Mouse (Mus musculus): ENCODE results near the gene Lfng. TPM values are rescaled to one million over a fixed set of nuclear protein-coding genes. Genes with fewer than 3 reads are reported as not detected.

Gene Lfng
- polyA plus RNA-seq, 1 experiment from 2014 or later = 11.7 TPM

DNA sequence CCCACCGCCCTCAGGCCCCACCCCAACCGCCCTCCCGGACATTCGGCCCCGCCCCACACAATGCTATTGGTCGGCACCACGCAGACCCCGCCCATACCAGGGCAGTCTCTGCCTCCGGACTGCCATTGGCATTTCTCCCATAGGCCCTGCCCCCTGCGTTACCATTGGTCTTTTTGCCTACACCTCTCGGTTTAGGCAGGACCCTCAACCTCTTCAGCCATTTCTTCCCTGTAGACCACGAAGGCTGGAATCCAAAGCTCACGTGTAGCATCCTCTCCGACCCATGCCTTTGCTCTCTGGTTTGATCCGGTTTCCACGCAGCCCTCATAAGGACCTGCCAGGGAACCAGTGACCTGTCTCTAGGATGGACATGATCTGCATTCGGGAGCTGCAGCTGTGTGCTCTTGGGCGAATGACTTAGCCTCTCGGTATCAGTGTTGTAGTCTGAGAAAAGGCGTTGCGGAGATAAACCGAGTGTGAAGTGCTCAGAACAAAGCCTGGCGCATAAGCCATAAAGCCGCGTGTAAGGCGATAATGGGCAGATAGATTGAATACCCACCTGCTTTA lies 42.1 kb downstream of the Lfng start:
- peak; percentile 100 for DNase-seq (ENCODE audit: low spot score)
- 6% methylated on average over 26 of the region's 26 CpGs for whole genome bisulfite sequencing
- no peaks in the 10 kb centered on the region for H3K9me3 ChIP-seq
- H3K27me3 ChIP-seq (replicated peaks; ENCODE audit: low read depth, poor library complexity, severe bottlenecking) = no peaks in the 10 kb centered on the region
- peak overlapping the region; percentile 98 for H3K4me3 ChIP-seq
- H3K4me1 ChIP-seq = peaks cover 54% of the 10 kb centered on the region
- peaks cover 31% of the 10 kb centered on the region for H3K36me3 ChIP-seq (replicated peaks)
- H3K27ac ChIP-seq (replicated peaks) = peak overlapping the region; percentile 98

DNA sequence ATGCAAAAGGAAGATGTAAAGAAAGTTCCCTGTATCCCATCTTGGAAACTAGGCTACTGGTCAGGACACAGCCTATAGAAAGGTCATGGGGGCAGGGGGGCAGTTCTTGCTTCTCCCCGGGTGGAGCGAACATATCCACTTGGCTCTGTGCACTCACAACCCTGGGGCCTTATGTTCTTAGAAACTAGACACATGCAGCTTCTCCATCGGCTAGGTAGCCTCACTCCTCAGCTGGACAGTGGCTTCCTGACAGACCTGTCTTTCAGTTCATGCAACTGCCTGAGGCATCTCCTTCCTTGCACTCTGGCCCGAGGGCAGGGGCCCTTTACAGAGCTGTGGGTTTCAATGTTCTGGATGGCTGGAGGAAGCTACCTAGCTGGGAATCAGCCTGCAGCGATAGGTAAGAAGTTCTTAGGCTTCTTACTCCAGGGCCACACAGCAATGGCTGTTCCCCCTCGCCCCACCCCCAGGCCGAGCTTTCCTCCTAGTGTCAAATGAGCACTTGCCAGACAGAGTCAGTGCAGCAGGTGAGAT lies 42.8 kb downstream of the Lfng start:
- H3K27me3 ChIP-seq (replicated peaks; ENCODE audit: low read depth, poor library complexity, severe bottlenecking) = no peaks in the 10 kb centered on the region
- peak overlapping the region; percentile 98 for H3K4me3 ChIP-seq
- no peak for DNase-seq (ENCODE audit: low spot score)
- WGBS = 53% methylated on average over 7 of the region's 7 CpGs
- H3K4me1 ChIP-seq = peaks cover 49% of the 10 kb centered on the region
- H3K9me3 ChIP-seq = no peaks in the 10 kb centered on the region
- peak overlapping the region; percentile 98 for H3K27ac ChIP-seq (replicated peaks)
- peaks cover 23% of the 10 kb centered on the region for H3K36me3 ChIP-seq (replicated peaks)

DNA sequence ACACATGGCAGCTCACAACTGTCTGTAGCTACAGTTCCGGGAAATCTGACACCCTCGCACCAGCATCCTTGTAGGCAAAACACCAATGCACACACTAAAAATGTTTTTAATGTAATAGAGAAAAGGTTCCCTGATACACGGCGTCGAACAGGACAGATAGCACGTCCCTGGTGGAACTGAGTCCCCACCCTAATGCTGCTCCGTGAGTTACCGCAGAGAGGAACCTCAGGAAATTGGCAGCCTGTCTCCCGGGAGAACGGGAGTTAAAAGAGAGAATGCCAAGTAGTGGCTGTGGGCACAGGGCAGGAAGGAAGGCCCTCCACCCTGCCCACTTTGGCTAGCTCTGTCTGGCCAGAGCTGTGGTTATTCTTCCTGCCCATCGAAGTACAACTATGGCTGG lies 44.1 kb downstream of the Lfng start:
- WGBS = 88% methylated on average over 11 of the region's 11 CpGs
- Histone ChIP-seq H3K36me3 (replicated peaks) (peaks cover 11% of the 10 kb centered on the region), H3K9me3 (no peaks in the 10 kb centered on the region), H3K27me3 (replicated peaks; ENCODE audit: low read depth, poor library complexity, severe bottlenecking) (no peaks in the 10 kb centered on the region), H3K4me3 (no peak overlapping the region), H3K4me1 (peaks cover 37% of the 10 kb centered on the region), H3K27ac (replicated peaks) (no peak overlapping the region)
- no peak for DNase-seq (ENCODE audit: low spot score)

DNA sequence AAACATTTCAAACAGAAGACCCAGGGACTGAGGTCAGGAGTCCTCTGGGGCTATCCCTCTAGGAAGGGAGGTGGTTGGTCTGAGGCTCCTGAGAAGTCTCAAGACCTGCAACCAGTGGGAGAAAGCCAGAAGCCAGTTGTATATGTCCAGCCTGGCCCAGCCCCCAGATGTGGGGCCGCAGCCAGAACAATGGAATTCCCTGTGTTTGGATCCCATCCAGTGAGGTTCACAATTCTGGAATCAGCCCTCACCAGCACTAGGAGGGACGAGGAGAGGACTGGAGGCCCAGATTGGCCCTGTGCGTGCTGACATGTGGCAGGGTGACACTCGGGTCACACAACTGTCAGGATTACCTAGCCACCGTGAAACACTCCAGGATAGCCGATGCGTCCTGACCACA lies 45.5 kb downstream of the Lfng start:
- H3K27ac ChIP-seq (replicated peaks) = no peak overlapping the region
- H3K4me1 ChIP-seq = peaks cover 24% of the 10 kb centered on the region
- no peaks in the 10 kb centered on the region for H3K36me3 ChIP-seq (replicated peaks)
- WGBS = 78% methylated on average over 7 of the region's 7 CpGs
- no peaks in the 10 kb centered on the region for H3K9me3 ChIP-seq
- no peaks in the 10 kb centered on the region for H3K27me3 ChIP-seq (replicated peaks; ENCODE audit: low read depth, poor library complexity, severe bottlenecking)
- H3K4me3 ChIP-seq = no peak overlapping the region
- DNase-seq (ENCODE audit: low spot score) = no peak

DNA sequence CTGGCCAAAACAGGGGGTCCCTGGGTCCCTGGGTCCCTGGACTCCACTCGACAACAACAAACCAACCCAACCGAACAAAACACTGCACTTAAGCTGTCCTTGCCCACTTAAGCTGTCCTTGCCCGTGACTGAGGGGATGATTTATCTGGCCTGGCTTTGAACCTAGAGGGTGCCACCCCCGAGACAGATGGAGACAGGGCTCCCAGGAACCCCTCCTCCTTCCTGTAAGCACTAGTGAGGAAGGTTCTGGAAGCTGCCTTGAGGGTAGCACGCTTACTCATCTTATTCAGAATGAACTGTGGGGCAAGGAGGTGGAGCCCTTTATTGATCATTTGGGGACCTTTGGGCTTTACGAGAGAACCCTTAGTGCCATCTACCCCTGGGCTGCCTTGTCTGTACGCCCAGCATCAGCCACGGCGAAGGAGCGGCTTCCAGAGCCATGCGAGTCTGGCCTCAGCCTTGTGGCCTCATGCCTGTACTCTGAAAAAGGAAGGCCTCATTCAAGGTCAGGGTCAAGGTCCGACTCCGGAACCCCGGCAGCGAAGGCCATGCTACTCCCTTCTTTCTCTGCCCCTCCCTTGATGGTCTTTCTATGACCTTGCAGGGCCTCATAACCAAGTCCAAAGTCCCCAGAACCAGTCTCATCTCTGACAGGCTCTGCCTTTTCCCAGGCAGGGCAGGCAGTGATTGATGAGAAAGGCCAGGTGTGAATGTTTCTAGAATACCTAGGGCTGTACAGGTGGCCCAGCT lies 47.2 kb downstream of the Lfng start:
- H3K4me3 ChIP-seq = no peak overlapping the region
- H3K27me3 ChIP-seq (replicated peaks; ENCODE audit: low read depth, poor library complexity, severe bottlenecking) = 0 out of 2 replicates have a peak, but pooled peaks cover 2% of the 10 kb centered on the region
- peaks cover 15% of the 10 kb centered on the region for H3K4me1 ChIP-seq
- no peak for DNase-seq (ENCODE audit: low spot score)
- H3K9me3 ChIP-seq = no peaks in the 10 kb centered on the region
- H3K36me3 ChIP-seq (replicated peaks) = no peaks in the 10 kb centered on the region
- WGBS = 86% methylated on average over 15 of the region's 15 CpGs
- H3K27ac ChIP-seq (replicated peaks) = no peak overlapping the region

DNA sequence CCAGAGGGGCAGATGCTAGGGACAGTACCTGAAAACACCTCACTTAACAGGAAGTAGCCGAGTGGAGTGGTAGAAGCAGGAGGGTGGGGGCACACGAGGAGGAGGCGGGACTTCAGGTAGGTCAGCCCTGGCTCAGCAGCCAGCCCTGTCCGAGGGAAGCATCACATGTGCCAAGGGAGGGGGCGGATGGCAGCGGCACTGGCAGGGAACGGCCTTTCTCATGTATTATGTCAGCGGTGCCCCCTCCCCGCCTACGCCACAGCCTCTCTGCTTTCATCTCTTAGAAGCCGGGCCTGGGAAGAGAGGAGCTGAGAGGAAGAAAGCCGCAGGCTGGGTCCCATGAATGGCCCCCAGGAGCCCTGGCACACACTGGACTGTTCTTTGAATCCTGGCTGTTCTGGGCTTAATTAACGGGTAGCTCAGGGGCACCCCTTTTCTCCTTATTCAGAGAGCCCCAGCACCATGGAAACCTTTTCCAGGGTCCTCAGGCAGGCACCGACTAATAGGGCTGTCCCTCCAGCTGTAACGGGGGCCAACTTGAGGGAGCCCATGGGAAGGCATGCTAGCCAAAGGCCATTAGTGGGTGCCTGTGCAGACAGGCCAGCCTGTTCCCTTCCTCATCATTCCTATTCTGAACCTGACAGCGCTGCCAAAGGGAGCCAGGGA lies 52.6 kb downstream of the Lfng start:
- Histone ChIP-seq H3K27ac (replicated peaks) (peak overlapping the region; percentile 19; the same call in 1 of the 2 replicates), H3K4me1 (peaks cover 36% of the 10 kb centered on the region), H3K9me3 (no peaks in the 10 kb centered on the region), H3K27me3 (replicated peaks; ENCODE audit: low read depth, poor library complexity, severe bottlenecking) (peaks cover 12% of the 10 kb centered on the region; the same call in 1 of the 2 replicates), H3K36me3 (replicated peaks) (no peaks in the 10 kb centered on the region), H3K4me3 (0 out of 2 replicates have a peak overlapping the region, but pooled peaks have one; percentile 8)
- whole genome bisulfite sequencing = 41% methylated on average over 16 of the region's 16 CpGs
- DNase-seq (ENCODE audit: low spot score) = no peak

DNA sequence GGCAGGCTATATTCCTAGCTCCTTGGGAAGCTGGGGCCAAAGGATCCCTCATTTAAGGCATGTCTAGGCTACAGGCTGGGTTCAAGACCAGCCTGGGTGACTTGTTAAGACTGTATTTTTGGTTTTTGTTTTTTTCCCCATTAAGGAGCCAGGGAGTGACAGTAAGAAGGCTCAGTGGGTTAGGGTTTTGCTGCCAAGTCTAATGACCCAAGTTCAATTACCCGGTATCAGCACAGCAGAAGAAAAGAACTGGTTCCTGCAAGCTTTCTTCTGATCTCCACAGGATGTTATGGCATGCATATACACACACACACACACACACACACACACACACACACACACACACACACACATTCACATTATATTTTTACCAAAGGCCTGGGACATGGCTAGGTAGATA lies 53.3 kb downstream of the Lfng start:
- no peak for DNase-seq (ENCODE audit: low spot score)
- Histone ChIP-seq H3K27me3 (replicated peaks; ENCODE audit: low read depth, poor library complexity, severe bottlenecking) (peaks cover 12% of the 10 kb centered on the region; the same call in 1 of the 2 replicates), H3K36me3 (replicated peaks) (peaks cover 2% of the 10 kb centered on the region; the same call in 1 of the 2 replicates), H3K9me3 (no peaks in the 10 kb centered on the region), H3K4me1 (peaks cover 36% of the 10 kb centered on the region), H3K27ac (replicated peaks) (no peak overlapping the region), H3K4me3 (no peak overlapping the region)
- 86% methylated on average over 1 of the region's 1 CpGs for WGBS

DNA sequence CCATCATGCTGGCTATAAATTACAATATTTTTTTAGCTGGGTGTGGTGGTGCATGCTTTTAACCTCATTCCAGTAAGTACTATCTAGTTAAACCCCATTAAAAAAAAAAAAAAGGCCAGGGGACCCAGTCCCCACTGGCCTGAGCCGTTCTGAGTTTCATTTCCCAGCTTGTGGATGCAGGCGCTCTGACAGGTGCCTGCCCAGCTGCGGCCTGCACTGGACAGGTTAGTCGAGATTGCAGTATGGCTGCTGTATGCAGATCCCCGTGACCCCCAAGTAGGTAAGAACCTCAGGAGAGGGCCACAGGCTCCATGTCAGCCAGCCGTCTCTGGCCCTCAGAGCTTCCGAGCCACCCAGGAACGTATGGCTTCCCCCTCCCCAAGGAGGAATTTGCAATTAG lies 54.3 kb downstream of the Lfng start:
- Histone ChIP-seq H3K4me3 (no peak overlapping the region), H3K4me1 (peaks cover 36% of the 10 kb centered on the region), H3K27me3 (replicated peaks; ENCODE audit: low read depth, poor library complexity, severe bottlenecking) (peaks cover 12% of the 10 kb centered on the region; the same call in 1 of the 2 replicates), H3K9me3 (no peaks in the 10 kb centered on the region), H3K27ac (replicated peaks) (no peak overlapping the region), H3K36me3 (replicated peaks) (peaks cover 8% of the 10 kb centered on the region)
- no peak for DNase-seq (ENCODE audit: low spot score)
- 76% methylated on average over 8 of the region's 8 CpGs for WGBS

DNA sequence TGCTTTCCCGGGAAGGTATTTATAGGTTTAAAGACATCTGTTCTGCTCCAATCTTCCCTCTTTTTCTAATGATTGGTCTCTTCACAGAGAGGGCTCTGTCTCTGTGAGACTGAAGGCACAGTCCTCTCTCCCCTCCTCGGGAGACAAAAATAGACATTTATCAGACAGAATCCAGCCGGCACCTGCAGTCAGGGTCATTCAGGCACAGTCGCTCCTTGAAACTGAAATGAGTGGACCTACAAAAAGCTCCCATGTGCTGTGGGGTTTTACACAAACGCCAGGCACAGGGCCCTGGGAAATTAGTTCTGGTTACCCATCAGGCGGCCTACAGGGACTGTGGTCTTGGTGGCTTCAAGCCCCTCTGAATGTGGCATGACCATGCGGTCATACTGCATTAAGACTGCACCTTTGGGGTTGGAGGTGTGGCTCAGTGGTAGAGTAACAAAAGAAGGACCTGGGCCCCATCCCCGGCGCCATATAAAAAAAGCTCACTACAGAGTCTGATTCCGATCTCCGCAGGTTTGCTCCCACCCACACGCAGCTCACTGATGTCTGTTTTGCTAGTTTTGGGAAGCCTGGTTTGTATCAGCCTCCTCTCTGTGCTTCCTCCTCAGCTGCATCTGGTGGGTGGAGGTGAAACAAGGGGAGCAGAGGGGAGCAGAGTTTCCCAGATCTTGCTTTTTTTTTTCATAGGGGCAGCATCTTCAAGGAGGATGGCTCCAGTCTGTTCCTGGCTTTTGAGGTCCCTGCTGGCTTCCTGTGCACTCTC lies 54.9 kb downstream of the Lfng start:
- DNase-seq (ENCODE audit: low spot score) = no peak
- no peak overlapping the region for H3K4me3 ChIP-seq
- peaks cover 10% of the 10 kb centered on the region for H3K36me3 ChIP-seq (replicated peaks)
- 0 out of 2 replicates have a peak overlapping the region, but pooled peaks have one; percentile 30 for H3K27ac ChIP-seq (replicated peaks)
- no peaks in the 10 kb centered on the region for H3K9me3 ChIP-seq
- 74% methylated on average over 12 of the region's 12 CpGs for WGBS
- peaks cover 12% of the 10 kb centered on the region; the same call in 1 of the 2 replicates for H3K27me3 ChIP-seq (replicated peaks; ENCODE audit: low read depth, poor library complexity, severe bottlenecking)
- peaks cover 36% of the 10 kb centered on the region for H3K4me1 ChIP-seq

DNA sequence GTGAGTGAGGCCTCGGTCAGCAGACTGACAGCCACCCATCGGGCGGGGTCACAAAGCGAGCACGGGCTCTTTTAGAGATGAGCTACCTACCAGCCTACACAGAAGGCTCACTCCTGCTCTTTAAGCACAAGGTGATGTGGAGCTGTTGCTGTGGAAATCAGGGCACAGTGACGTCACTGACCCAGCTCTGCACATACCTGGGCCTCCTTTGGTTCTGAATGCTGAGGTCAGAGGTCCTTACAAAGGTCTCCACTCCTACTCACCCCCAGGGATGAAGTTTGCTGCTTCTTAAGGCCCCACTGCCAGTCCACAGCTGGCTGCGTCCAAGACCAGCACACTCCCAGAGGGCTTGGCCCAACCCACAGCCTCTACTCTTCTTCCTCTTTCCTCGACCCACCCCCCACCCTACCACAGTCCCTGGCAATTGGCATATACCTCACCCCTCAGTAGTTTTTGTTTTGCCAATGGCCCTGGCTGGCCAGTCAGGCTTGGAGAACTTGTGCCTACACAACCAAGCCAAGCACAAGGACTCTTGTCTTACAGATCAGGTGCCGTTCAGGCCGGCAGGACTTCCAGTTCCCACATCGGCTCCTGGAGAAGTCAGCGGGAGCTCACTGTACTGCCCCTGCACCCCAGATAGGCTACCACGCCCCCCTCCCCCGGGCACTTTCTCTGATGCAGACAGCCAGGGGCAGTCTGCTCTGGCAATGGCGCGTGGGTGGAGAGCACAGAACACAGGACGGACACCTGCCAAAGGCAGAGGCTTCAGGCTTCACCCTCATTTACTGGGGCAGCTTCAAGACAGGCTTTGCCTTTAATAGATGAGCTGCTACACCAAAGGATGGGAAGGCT lies 55.8 kb downstream of the Lfng start:
- no peak for DNase-seq (ENCODE audit: low spot score)
- H3K4me3 ChIP-seq = no peak overlapping the region
- peaks cover 19% of the 10 kb centered on the region for H3K36me3 ChIP-seq (replicated peaks)
- H3K27ac ChIP-seq (replicated peaks) = 0 out of 2 replicates have a peak overlapping the region, but pooled peaks have one; percentile 30
- H3K27me3 ChIP-seq (replicated peaks; ENCODE audit: low read depth, poor library complexity, severe bottlenecking) = peaks cover 12% of the 10 kb centered on the region; the same call in 1 of the 2 replicates
- WGBS = 69% methylated on average over 17 of the region's 17 CpGs
- H3K4me1 ChIP-seq = peaks cover 34% of the 10 kb centered on the region
- H3K9me3 ChIP-seq = no peaks in the 10 kb centered on the region

DNA sequence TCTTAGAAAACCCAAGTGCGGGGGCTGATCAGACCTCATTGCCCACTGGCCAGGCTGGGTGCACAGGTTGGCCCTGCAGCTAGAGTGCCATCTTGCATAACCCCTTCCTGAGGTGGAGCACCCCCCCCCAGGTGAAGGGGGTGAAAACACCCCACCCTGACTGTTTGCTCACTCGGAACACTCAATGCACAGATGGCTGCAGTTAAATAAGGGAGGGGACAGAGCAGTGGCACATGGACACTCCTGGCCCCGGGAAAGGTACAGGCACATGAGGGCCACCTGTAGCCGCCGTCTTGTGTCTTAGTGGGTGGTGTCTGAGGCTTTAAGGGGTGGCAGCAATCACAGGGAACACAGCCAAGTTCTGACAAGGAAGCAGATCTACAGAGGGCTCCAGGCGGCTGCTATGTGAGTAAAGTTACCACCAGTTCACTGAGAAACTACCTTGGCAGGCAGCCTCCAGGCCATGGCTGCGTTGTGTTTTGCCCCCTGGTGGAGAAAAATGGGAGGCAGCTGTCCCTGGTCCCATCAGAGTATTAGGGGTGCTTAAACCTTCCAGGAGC lies 56.6 kb downstream of the Lfng start:
- no peak overlapping the region for H3K27ac ChIP-seq (replicated peaks)
- peak; percentile 63 for DNase-seq (ENCODE audit: low spot score)
- H3K36me3 ChIP-seq (replicated peaks) = peaks cover 26% of the 10 kb centered on the region
- H3K27me3 ChIP-seq (replicated peaks; ENCODE audit: low read depth, poor library complexity, severe bottlenecking) = peaks cover 12% of the 10 kb centered on the region; the same call in 1 of the 2 replicates
- H3K4me3 ChIP-seq = no peak overlapping the region
- peaks cover 4% of the 10 kb centered on the region; the same call in 1 of the 2 replicates for H3K9me3 ChIP-seq
- peaks cover 34% of the 10 kb centered on the region for H3K4me1 ChIP-seq
- WGBS = 63% methylated on average over 7 of the region's 7 CpGs

Measured in embryonic facial prominence, embryonic 10.5 days (tissue).